Mouse (Mus musculus) kidney, adult 8-10 months (tissue): ENCODE data around the gene Svs3a.
"Not testable (repeated sequence)": the region's sequence is repeated elsewhere in the genome, so short reads cannot be mapped to it uniquely, and the experiment has no call there.

Experiments
- DNase-seq, 2 experiments: peaks; one replicate each; pipeline ENCODE4 v3.0.0; 2022

Gene Svs3a

GRCm38 (mm10) chr2:164288968-164289367, at the start of gene Svs3a:
Gene Svs3a (plus strand): TSS chr2:164289268.
- DNase-seq: not testable (repeated sequence)

- not testable (repeated sequence) for DNase-seq
These were observed 32.5 kb upstream of the Svs3a start, which contains the start of gene Svs3b for GRCm38 (mm10) chr2:164256540-164256939. Gene Svs3b (minus strand): TSS chr2:164256640.

GRCm38 (mm10) chr2:164278359-164278758, 10.7 kb upstream of the Svs3a start, which contains the start of gene Svs4:
Gene Svs4 (minus strand): TSS chr2:164278459.
- no peak for DNase-seq

- DNase-seq: no peak
These were observed 23.5 kb downstream of the Svs3a start for GRCm38 (mm10) chr2:164312599-164312998.

- not testable (repeated sequence) for DNase-seq
These were observed 26.4 kb downstream of the Svs3a start for GRCm38 (mm10) chr2:164315460-164315859.

- DNase-seq: not testable (repeated sequence)
These were observed 27.4 kb downstream of the Svs3a start, which contains the start of gene Svs6 for GRCm38 (mm10) chr2:164316451-164316850. Gene Svs6 (plus strand): TSS chr2:164316751.

GRCm38 (mm10) chr2:164320983-164321382, 31.9 kb downstream of the Svs3a start:
- no peak for DNase-seq

- not testable (repeated sequence) for DNase-seq
These were observed 43.4 kb downstream of the Svs3a start, which contains the start of gene Svs5 for GRCm38 (mm10) chr2:164332440-164332839. Gene Svs5 (plus strand): TSS chr2:164332740.
